Mouse (Mus musculus): ENCODE results near the gene Glmp. TPM values are rescaled to one million over a fixed set of nuclear protein-coding genes. Genes with fewer than 3 reads are reported as not detected.
"Not testable (repeated sequence)": the region's sequence is repeated elsewhere in the genome, so short reads cannot be mapped to it uniquely, and the experiment has no call there.

Glmp gene
- total RNA-seq, 2 experiments from 2014 or later, result 199 to 231 TPM

GRCm38 (mm10) chr3:88375750-88376626 lies 51.2 kb downstream of the Glmp start:
- DNase-seq, result not testable (repeated sequence)

GRCm38 (mm10) chr3:88376644-88377043 lies 51.8 kb downstream of the Glmp start:
- not testable (repeated sequence) for DNase-seq

GRCm38 (mm10) chr3:88378599-88378998 lies 53.8 kb downstream of the Glmp start, which contains the start of gene Bglap2:
Bglap2 (minus strand) TSS chr3:88378699.
- DNase-seq, result not testable (repeated sequence)

Other genes with a start within 250 kb of the Glmp start
- gene Ttc24, start 246.7 kb upstream of the Glmp start, total RNA-seq (2021), result not detected
- gene Iqgap3, start 243.1 kb upstream of the Glmp start, total RNA-seq (2021), result 1 to 10 TPM; 2.1 to 2.2 TPM
- 10 to 100 TPM; 85.1 to 99.4 TPM for gene Mef2d, start 182.7 kb upstream of the Glmp start, total RNA-seq (2021)
- 1 to 10 TPM; 5.5 to 7.9 TPM for gene Rhbg, start 70.3 kb upstream of the Glmp start, total RNA-seq (2021)
- gene Gm38392, start 37.8 kb upstream of the Glmp start, total RNA-seq (2021), result 1 to 10 TPM in 1 of 2 experiments, under 1 TPM in 1; 0.99 to 1.5 TPM
- gene Tsacc, start 28.0 kb upstream of the Glmp start, total RNA-seq (2021), result 1 to 10 TPM; 6.9 to 8.0 TPM
- gene Cct3, start 27.9 kb upstream of the Glmp start, total RNA-seq (2021), result 100 to 1,000 TPM; 301 to 387 TPM
- gene Tmem79, start 11.1 kb downstream of the Glmp start, total RNA-seq (2021), result 10 to 100 TPM in 1 of 2 experiments, 1 to 10 TPM in 1; 9.8 to 13.9 TPM
- gene Smg5, start 11.2 kb downstream of the Glmp start, total RNA-seq (2021), result 10 to 100 TPM; 43.2 to 45.0 TPM
- gene Paqr6, start 39.6 kb downstream of the Glmp start, total RNA-seq (2021), result 1 to 10 TPM in 1 of 2 experiments, under 1 TPM in 1; 0.96 to 1.5 TPM
- under 1 TPM in 1 of 2 experiments, not detected in 1; 0.76 TPM for gene Bglap3, start 47.7 kb downstream of the Glmp start, total RNA-seq (2021)
- not detected for gene Bglap2, start 53.7 kb downstream of the Glmp start, total RNA-seq (2021)
- gene Bglap, start 59.4 kb downstream of the Glmp start, total RNA-seq (2021), result 1 to 10 TPM in 1 of 2 experiments, under 1 TPM in 1; 0.99 to 1.9 TPM
- 10 to 100 TPM; 29.4 to 43.1 TPM for gene Pmf1, start 85.3 kb downstream of the Glmp start, total RNA-seq (2021)
- gene Slc25a44, start 100.1 kb downstream of the Glmp start, total RNA-seq (2021), result 10 to 100 TPM; 47.2 to 48.1 TPM
- 10 to 100 TPM in 1 of 2 experiments, 1 to 10 TPM in 1; 8.9 to 12.6 TPM for gene Sema4a, start 136.2 kb downstream of the Glmp start, total RNA-seq (2021)
- 100 to 1,000 TPM; 109 to 141 TPM for gene Lmna, start 184.9 kb downstream of the Glmp start, total RNA-seq (2021)
- gene Mex3a, start 207.4 kb downstream of the Glmp start, total RNA-seq (2021), result 1 to 10 TPM; 3.1 to 4.3 TPM
- not detected for gene Rab25, start 223.3 kb downstream of the Glmp start, total RNA-seq (2021)
- 100 to 1,000 TPM; 142 to 148 TPM for gene Lamtor2, start 228.1 kb downstream of the Glmp start, total RNA-seq (2021)
- 10 to 100 TPM; 73.3 to 74.2 TPM for gene Ubqln4, start 228.7 kb downstream of the Glmp start, total RNA-seq (2021)